Mouse (Mus musculus) adrenal gland, postnatal 14 days (tissue): ENCODE measurements at regions not wholly inside any gene's neighbourhood (a gene's known extent, or its start where the extent isn't known, plus 50 kb on each side); places are given as distances from the start of the nearest gene placed in this dataset.
"Not testable (repeated sequence)": the region's sequence is repeated elsewhere in the genome, so short reads cannot be mapped to it uniquely, and the experiment has no call there.

Experiments used
- DNase-seq: peaks from one replicate; pipeline ENCODE4 v3.0.0; 2021; ENCODE audit warnings: mixed read lengths

DNA sequence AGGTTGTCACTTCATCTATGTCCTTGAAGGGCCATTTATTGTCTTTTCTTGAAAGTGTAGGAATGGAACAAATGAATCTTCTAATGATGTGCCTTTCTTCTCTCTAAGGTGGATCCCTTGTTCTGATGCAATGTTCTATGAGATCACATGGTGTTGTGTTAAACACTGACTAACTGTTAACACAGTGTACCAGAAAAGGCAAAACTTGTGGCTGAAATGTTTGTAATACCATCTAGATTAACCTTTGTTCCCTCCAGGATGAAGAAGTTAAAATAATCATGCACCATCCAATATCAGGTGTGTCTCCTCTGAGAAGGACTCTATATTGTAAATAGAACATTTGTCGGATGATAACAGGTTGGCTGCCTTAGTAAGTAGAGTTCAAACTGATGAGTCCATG, 849.1 kb downstream of the Gm9195 start:
- DNase-seq: no peak

DNA sequence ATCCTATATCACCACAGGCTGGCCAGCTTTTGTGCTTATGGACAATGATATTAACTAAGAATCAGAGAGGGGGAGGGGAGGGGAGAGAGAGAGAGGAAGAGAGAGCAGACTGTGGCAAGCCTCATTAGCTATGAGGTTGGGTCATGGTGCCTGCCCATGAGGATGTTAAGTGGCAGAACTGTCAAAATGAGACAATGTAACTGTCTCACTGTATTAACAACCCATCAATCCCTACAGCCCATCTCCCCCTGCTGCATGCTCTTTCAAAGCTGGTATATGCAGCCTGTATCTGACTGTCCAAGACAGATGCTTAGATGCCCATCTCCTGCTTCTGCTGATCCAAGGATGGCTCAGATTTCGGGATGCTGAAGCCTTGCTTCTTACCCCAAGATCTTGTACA, 852.6 kb downstream of the Gm9195 start:
- no peak for DNase-seq

DNA sequence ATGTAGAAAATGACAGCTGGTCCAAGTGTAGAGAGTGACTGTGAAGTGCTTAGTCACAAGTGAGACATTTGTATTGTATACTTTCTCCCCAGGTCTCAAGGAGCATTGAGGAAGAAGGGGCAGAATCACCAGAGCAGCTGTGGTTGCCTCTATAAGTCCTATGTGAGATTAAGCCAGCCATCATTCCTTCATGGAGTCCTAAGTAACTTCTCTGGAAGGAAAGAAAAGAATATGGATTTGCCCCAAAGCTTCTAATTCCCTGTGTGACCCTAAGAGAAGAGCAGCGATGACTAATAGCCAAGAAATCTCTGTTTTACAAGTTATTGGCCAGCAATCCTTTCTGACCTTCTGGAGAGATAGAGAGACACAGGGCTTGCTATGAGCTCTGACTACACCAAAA, 856.5 kb downstream of the Gm9195 start:
- DNase-seq: no peak

DNA sequence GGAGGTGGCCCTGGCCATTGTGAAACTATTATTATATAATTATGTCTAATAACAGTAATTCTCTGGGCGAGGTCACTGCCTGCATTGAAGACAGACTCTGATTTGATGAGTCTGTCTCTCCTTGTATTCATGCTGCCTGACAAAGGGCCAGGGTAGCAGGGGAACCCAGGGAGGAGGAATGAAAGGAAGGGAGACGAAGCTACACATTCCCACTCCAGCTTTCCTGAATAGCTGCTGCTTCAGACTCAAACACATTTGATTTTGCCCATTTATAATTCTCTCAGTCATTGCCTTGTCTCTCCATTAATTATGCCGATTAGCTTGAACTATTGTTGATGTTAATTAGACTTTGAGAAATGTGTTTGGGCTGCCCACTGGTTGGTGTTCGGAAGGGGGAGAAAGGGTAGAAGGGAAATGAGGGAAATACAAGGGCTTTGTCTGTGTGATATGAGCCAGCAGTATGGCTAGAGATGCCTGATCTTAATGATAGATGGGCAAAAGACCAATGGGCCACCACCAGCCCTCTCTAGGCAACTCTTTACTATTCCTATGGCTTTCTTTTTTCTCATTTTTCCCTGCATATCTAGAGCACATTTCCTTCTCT, 881.8 kb downstream of the Gm9195 start:
- DNase-seq: no peak

DNA sequence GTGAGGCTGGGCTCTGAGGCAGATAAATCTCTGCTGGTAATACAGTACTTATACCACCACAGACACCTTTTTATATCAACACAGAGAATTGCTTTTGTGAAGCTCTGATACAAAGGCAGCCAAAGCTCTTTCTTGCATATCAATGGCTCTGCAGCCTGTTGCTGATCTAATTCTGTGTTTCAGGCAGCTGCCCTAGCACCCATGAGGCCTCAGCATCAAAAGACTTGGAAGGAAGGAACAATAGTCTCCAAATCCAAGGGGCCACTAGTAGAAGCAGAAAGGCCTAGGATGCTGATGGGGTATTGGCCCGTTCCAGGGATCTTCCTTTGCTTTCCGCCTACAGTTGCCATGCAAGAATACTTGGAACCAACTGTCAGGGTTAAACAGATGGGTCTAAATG, 887.9 kb downstream of the Gm9195 start:
- DNase-seq: no peak

DNA sequence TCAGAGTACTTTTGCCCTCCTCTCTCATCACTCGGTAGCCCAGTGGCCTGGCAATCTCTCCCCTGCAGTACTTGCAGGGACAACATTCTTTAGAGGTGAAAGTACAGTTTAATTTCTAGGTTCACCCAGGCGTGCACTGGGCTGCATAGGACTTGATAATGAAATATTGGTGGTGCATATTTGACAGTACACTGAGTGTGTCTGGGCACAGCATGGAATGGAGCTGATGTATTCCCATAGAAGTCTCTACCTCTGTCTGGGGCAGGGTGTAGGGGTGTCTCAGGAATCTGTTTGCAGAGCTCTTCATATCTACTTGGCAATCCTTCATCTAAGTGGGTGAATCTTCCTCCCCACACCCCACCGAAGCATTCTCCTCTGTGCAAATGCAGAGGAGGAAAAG, 893.8 kb downstream of the Gm9195 start:
- no peak for DNase-seq

DNA sequence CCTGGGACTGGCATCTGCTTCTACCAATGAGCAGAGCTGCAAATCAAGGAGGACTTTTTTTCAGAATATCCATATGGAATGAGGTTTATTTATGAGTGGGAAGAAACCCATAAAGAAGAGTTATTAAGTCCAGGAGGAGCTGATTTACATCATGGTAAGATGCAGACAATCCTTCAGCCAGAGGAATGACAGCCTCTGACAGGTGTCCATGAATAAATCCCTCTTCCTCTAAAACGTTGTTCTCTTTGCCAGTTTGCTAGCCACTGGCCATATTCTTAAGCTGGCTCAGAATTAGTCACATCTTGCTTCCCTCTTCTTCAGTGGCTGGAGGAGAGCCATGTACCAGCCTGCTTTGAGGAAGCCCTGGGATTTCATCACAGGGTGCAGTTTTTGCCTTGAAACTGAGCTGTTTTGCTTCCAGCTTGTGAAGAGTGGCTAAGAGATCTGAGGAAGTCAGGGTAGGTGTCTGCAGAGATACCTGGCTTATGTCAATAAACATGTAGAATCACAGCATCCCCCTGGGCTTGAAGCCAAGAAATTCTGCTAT, 902.9 kb downstream of the Gm9195 start:
- DNase-seq: peak; percentile 4

DNA sequence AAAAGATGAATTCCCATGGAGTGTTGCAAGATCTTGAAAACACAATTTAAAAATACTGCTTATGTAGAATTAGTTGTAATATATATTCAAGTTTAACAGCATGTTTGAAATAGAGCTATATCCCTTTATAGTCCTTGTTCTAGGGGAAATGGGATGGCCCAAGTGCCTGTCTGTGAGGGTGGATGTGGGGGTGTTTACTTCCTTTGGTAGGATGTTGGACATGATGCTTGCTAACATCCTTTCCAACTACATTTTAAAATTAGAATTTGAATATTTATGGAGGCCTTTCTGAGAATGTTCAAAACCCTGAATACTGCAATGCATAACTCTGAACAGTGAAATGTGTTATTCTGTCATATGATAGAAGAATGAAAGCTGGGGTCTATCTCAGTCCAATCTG, 903.6 kb downstream of the Gm9195 start:
- DNase-seq: no peak

DNA sequence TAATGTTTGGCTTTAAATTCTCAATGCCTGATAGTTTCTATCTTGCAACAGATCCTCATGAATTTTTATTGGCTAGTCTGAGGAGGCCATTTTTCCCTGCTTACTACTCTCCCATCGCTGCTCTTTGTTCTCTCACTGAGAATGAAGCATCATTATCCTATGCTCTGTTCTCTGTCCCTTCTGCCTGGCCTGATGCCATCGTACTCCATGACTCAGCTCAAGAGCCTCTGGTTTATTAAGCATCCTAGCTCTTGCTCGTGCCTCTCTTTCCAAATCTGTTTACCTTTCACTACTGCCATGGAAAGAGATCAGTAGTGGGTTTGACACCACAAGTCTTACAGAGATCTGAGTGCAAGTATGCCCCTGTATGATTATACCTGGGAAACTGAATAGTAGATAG, 926.8 kb downstream of the Gm9195 start:
- DNase-seq: no peak

DNA sequence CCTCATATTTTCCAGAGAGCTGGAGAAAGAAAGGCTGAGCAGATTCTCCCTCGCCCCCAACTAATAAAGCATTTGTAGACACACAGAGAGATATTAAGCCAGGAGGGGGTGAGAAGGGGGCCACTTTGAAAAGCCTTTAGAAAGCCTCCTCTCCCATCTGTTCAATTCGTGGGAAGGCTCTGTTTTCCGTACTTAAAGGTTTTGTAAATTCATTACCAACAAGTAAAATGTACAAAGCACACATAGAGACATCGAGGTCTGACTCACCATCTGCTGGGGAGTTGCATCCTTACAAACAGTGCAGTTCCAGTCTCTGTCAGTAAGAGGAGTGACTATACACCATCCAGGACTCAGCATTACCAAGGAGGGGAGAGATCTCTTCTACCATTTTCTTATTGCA, 929.7 kb downstream of the Gm9195 start:
- DNase-seq: no peak

DNA sequence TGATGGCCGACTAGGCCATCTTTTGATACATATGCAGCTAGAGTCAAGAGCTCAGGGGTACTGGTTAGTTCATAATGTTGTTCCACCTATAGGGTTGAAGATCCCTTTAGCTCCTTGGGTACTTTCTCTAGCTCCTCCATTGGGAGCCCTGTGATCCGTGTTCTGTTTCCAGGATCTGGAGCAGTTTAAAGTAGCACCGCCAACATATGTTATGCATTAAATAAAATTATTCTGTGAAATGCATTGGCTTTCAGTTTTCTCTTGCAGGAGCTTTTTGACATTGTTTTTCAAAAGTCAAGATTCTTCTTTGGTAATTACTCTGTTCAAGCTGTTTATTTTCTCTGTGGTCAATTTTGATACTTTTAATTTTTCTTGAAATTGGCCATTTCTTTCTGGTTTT, 937.3 kb downstream of the Gm9195 start:
- DNase-seq: not testable (repeated sequence)

DNA sequence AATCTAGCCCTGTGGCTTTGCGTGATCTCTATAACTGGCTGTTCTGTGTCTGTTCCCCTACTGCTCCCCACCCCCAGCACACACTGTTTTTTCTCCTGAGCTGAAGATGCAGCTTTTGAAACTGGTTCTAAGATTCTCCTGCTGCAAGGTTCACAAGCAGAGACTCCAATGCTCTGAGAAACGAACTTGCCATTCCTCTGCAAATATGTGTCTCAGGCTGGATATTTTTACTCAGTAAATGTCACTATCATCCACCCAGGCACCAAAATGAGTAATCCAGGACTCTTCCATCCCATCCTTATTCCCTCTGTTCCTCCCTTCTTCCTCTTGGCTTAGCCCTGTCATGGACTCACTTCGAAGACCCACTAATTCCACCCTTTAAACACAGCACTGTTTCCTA, 943.9 kb upstream of the Fam160b2 start:
- no peak for DNase-seq

DNA sequence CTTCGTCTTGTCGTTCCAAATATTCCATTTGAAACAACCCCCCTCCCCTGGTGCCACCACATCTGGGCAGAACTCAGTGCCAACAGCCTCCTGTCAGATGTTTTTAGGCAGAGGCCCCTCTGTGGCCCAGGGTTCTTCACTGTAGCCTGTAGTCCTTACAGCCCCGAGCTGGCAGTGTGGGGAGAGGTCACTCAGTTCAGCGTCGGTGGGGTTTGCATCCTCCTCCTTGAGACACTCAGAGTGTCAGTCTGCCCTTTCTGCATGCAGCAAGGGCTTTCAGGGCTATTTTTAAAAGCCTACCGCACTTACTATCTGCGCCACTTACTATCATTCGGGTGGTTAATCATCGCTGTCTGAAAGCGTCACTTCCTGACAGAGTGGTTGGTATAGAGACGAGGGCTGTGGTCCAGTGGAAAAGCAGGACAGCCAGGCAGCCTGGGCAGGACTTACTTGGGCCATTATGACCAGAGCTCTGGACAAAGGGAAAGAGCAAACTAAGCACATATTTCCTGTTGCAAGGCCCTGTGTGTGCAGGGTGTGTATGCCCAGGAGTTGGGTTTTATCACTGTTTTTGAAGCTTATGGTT, 932.5 kb upstream of the Fam160b2 start:
- peak; percentile 13 for DNase-seq

DNA sequence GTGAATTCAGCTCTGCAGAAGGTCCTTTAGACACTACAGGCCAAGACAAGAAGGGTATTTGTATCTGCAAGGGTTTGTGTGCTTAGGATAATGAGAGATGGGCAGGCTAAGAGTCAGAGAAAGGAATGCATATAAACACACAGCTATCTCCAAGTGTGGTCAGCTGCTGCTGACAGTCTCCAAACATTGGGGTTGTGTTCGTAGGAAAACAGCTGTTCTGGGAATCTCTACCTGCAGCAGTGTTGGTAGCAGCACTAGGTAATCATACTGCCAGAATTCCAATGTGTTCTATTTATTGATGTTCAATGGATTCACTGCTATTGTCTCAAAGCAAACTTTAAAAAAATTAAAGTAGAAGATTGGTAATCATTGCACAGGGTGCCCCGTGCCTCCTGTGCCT, 931.7 kb upstream of the Fam160b2 start:
- DNase-seq: no peak

DNA sequence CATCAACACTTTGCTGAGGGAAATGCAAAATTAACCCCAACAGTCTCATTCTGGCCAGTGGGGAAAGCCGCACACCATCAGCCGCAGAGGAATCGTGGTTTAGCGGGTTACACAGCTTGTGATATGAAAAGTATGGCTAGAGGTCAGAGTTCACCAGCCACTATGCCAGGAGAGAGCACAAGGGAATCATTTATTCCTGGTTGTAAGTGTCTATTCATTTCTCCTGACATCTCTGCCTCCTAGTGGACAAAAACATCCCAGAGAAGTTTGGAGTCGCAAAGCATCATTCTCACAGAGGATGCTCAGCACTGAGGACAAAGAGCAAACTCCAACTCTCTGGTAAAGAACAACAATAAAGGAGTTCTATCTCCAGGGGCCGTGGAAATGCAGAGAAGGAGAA, 930.8 kb upstream of the Fam160b2 start:
- DNase-seq: no peak

DNA sequence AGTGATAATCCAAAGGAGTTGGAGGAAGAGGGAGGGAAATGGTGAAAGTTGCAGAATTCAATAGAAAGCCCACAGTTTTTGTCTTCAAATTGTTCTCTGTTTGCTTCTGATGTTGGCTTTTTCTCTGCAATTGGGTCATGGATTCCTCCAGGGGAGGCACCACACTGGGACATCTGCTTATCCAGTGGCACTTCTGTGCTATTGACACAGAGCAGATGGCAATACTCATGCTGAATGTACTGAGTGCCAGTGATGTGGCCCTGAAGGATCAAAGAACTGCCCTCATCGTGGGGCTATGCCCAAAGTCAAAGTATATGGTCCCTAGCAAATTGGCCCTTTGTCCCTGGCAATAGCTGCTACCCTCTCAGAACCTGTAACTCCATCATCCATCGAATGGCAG, 918.9 kb upstream of the Fam160b2 start:
- no peak for DNase-seq

DNA sequence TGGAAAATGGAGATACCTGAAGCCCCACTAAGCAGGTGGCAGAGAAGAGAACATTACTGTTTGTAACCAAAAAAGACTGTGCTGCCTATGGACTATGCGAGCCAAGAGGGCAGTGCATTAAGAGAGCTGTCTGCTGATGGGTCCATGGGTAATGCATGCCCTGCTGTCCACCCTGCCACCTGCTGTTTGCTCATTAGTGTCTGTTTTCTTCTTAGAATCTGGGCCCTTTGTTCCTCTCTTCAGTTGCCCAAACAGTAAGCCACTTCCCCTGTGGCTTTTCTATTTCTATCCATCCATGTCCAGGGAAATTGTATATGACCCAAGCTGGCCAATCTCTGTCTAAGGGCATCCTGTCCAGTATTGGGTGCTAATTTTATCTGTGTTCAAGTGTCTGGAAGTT, 901.2 kb upstream of the Fam160b2 start:
- no peak for DNase-seq

DNA sequence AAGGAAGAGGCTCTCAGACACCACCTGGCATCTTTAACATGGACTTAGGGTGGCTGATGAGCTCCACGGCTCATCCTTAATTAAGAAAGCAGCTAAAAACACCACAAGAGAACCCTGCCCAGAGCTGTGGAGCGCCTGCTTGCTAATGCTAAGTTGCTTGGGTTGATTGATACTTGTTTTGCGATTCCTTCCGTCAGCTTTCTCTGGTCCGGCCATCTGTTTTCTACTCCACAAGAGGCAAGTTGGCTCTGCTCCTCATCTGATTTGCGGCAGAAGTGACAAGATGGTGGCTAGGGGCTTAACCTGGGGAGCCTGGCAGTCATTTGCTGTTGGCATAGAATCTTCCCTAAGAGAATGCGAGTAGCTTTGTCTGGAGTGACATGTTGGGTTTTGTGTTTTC, 891.6 kb upstream of the Fam160b2 start:
- no peak for DNase-seq

DNA sequence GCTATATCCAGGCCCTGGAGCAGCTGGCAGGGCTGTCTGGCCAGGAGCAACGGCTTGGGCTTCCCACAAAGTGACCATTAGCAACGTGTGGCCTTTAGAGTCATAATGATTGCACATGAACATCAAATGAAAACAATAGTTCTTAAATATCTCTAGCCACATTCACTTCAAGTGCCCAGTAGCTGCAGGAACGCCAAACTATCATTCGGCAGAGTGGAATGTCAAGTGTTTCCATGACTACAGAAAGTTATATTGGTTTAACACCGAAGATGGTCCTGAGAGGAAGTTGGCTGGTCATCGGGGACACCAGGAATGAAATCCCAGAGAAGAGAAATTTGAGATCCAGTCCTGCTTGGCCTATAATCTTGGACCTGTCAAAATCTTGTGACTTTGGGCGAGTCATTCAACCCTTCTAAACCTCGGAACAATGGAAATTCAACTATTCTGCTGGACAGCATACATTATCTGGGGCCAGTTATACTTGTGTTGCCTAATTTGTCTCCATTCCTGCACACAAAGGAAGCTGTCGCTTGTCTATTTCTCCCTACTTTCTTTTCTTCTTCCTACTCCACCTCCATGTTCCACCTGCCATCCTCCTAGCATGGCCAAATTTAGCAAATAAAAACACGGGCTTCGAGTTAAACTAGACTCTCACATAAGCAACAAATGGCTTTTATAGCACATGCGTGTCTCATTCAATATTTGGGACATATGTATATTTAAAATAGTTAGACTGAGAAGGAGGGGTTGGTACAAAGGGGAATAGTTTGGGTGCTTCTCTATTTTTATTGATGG, 886.7 kb upstream of the Fam160b2 start:
- no peak for DNase-seq

DNA sequence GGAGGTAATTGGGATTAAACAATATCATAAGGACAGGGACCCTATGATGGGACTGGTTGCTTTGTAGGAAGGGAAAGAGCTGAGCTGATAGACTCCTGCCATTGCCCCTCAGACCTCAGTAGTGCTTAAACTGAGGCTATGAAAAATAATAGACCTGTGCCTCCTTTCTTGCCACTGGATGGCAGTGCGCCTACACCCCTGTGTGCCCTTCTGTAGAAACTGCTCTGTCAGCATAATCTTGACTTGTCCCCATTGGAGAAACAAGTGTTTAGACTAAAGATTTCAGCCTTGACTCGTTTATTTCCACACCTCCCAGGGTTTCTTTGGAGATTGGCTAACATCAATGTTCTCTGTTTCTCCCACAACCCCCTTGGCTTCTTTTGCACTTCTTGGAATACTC, 876.0 kb upstream of the Fam160b2 start:
- peak; percentile 37 for DNase-seq

DNA sequence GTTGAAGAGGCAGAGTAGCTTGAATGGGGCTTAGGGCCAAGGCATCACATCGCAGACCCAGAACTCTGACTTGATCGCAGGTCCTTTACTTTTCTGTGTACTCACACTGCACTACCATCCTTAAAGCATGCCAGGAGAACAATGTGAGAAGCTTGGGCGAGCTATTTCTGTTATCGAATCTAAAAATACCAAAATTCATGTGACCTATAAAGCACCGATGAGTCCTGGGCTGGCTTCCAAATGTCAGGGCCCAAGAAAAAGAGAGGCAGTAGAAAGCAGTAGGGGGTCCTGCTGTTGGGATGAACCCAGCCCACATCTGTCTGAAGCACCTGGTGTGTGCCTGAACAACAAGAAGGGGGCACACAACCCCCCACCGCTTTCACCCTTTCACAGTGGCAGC, 874.3 kb upstream of the Fam160b2 start:
- DNase-seq: no peak

DNA sequence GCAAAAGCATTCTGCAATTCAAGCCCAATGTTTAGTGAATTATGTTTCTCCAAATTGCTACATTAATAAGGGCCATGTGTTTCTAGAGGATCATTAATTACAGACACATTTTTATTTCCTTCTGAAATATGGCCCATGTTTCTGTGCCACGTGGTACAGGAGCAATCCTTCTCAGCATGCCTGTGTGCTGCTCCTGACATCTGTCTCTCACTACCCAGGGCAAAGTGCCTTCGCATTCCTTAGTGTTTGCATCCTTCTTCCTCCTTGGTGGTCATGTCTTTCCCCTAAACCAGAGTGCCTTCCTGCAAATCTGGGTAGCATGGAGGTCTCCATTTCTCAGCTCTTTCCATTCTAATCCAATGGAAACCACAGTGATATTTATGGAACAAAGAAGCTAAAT, 832.7 kb upstream of the Fam160b2 start:
- DNase-seq: no peak
